Mouse (Mus musculus) kidney, postnatal 10 days (tissue): ENCODE results near the gene Pacrg.

Experiments
- DNase-seq: peaks from one replicate; pipeline ENCODE4 v3.0.0; 2021; ENCODE audit warnings: mixed read lengths

The Pacrg gene

GRCm38 (mm10) chr17:10740083-10740482 lies 100.0 kb downstream of the Pacrg start:
- DNase-seq = peak; percentile 18

- no peak for DNase-seq
Observed at GRCm38 (mm10) chr17:10737966-10738365, 102.1 kb downstream of the Pacrg start.

GRCm38 (mm10) chr17:10734733-10735132 lies 105.4 kb downstream of the Pacrg start:
- no peak for DNase-seq

DNA sequence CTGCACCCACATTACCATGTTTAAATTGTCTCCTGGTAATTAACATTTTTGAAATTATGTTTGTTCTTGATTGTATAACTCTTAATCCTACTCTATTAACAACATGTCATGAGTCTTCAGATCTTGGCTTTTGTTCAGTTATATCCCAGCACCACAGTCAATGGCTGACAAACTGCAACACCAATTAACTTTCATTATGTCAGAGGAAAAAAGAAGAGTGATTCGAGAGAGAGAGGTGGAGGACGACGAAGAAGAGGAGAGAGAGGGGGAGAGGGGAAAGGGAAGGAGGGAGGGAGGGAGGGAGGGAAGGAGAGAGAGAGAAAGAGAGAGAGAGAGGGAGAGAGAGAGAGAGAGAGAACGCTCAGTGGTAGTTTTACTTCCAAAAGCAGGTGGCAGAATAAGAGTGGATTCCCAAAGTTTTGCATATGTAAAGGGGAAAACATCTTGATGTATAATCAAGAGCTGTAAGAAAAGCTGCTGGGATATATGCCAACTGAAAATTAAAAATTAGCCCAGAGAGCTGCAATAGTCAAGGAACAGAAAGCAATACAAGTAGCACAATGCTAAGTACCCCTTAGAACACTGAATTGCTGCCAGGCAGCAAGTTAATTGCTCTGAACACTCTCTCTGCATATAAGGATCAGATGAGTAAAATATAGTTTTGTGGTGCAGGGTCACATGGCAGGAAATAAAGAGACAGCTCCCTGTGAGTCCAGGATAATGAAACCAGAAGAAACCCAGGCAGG lies 107.6 kb downstream of the Pacrg start:
- DNase-seq = no peak

DNA sequence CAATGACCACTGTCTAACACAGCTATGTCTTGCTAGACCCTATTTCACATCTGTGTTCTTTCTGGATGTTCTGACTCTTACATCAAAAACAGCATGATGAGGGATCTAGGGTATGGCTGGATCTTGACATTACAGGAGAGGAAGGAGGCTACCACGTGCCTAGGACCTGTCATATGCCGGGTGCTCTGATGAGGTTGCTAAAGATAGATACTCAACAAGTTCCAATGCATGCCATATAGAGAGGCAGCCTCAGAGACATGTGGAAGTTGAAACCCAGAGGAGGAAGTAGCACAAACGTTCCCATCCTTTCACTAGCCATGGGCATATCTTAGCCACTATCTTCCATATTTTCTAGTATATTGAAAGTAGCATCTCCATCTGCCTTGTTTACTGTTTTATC lies 115.3 kb downstream of the Pacrg start:
- DNase-seq = no peak

DNA sequence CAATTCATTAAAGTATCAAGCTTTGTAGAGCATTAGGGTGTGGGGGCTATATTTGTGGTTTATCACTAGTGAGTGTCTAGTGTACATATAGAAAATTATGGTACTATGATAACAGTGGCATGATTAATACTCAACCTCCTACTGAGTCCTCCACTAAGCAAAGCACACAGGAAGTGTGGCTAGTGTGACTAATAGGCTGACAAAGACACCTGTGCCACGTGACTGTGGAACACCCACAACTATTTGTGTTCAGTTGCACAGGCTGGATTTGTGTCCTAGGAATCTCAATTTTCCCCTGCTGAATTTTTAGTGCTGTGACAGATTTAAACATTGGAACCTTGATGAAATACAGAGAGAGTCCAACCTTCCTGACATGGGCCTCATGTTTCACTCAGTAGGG lies 118.5 kb downstream of the Pacrg start:
- DNase-seq = no peak

- DNase-seq = no peak
Observed at GRCm38 (mm10) chr17:10717148-10717547, 123.0 kb downstream of the Pacrg start.

DNA sequence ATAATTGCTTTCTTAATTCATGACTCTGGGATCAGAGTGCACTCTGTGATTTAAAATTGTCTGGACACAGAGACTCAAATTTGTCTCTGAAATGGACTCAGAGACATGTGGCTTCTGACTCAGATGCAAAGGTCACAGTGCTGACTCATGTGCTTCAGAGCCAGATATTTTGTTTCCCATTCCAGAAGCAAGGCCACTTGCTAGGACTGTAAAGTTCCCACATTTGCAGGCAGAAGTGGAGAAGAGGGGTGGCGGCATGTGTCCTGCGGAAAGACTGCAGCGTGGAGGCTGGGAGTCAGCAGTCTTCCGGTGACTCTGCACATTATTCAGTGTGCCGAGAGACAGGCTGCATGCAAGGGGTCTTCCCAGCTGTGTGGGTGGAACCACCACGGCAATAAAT lies 137.3 kb downstream of the Pacrg start:
- peak; percentile 53 for DNase-seq

- DNase-seq = no peak
Observed at GRCm38 (mm10) chr17:10698041-10698440, 142.1 kb downstream of the Pacrg start.

GRCm38 (mm10) chr17:10695421-10695820 lies 144.7 kb downstream of the Pacrg start:
- DNase-seq = no peak

GRCm38 (mm10) chr17:10677098-10677497 lies 163.0 kb downstream of the Pacrg start:
- DNase-seq = no peak

- no peak for DNase-seq
Observed at GRCm38 (mm10) chr17:10675536-10675935, 164.6 kb downstream of the Pacrg start.

GRCm38 (mm10) chr17:10675048-10675447 lies 165.1 kb downstream of the Pacrg start:
- DNase-seq = peak; percentile 13

DNA sequence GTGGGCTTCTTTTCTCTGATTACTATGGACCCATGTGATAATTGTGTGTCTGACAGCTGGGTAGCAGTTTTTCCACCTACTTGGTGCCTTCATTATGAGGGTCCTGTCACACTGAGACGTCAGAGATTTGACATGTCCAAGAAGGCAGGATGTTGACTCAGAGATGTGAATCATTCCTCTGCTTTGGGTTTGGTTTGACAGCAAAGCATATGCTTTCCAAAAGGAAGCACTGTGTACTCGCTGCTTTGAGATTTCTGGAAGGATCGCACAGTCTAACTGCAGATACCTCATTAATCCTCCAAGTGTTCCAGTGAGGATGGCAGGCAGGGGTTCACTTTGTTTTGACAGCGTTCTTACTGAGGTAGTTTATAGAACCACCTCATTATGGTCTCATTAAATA lies 178.8 kb downstream of the Pacrg start:
- no peak for DNase-seq

DNA sequence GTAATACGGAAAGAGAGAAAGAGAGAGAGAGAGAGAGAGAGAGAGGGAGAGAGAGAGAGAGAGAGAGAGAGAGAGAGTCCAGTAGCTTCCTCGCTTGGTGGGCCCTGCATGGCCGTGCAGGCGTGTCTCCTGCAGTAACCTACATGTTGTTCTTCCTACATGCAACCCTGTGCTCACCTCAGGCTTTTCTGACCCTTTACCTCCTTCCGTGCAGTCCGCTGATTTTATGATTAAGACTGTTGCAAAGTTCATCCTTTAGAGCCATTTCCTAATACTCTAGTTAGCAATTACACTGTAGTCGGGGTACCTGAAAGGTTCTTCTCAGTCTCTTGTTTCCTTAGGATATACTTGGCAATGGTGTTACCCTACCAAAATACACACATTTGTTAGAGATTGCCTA lies 196.5 kb downstream of the Pacrg start:
- DNase-seq = no peak

DNA sequence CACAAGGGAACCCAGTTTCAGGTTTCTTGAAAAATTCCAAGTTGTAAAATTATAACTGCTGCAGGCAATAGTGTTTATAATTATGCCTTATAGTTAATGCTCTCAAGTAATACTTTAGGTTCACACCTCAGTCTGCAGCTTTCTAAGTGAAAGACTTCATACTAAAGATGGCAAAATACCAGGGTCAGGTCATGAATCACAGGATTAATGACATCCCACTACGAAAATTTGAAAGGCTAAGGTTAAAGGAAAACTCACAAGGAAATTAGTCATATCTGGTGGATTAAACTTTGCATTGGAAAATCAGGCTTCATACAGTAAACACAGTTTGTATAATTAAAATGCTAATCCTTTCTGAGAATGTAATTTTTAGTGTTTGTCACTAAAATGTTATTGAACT lies 200.3 kb downstream of the Pacrg start:
- DNase-seq = no peak

GRCm38 (mm10) chr17:10635955-10636470 lies 204.1 kb downstream of the Pacrg start:
- no peak for DNase-seq

GRCm38 (mm10) chr17:10635470-10635869 lies 204.6 kb downstream of the Pacrg start:
- no peak for DNase-seq

DNA sequence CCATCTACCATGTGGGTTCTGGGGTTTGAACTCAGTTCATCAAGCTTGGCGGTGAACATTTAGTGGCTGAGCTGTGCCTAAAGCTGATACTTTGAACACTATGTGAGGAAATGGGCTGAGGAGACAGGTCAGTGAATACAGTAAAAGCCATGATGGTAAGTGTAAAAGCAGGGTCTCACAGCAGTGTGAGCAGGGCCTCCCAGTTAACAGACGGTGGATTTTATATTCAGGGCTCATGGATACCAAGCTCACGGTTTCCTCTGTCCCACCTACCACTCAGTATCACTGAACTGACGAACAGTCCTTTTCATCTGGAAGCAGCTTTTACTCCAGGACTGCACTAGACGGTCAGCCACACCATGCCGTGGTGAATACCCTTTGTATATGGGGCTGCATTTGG lies 205.1 kb downstream of the Pacrg start:
- DNase-seq = no peak

- DNase-seq = no peak
Observed at GRCm38 (mm10) chr17:10633769-10634168, 206.3 kb downstream of the Pacrg start.

GRCm38 (mm10) chr17:10628240-10628639 lies 211.9 kb downstream of the Pacrg start:
- DNase-seq = no peak

- DNase-seq = no peak
Observed at GRCm38 (mm10) chr17:10627476-10627875, 212.6 kb downstream of the Pacrg start.

DNA sequence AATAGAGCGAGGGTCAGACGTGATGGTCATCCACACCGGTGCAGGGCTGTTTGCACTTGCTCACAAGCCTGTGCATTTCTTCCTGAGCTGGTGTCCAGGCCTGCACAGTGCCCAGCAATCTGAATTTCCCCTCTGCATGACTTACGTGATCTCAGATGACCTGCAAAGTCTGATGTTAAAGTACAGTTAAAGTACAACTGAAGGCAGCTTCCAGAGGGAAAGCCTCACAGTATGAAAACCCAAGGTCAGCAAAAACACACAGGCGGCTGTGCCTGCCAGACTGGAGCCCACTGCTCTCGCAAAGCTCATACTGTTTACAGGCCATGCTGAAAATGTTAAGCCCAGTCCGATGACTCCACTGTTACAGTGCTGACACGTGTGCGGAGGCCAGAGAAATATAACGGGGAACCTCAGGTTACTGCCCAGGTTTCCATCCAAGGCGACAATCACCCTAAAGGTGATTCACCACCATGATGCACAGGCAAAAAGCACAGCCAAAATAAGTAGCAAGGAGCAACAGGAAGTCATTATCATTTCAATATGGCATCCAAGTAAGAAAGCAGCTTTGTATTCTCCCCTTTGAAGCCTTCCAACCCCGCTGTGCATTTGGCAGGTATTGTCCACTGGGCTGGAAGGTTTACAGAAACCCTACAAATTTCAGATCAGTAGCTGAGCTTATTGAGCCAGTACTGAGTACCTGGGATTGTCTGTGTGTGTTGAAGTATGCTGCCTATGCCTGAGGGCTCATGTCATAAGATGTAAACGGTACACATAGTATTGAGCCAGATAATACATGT lies 213.6 kb downstream of the Pacrg start:
- peak; percentile 36 for DNase-seq
